Mouse (Mus musculus) stomach, embryonic 16.5 days (tissue): ENCODE measurements at regions not wholly inside any gene's neighbourhood (a gene's known extent, or its start where the extent isn't known, plus 50 kb on each side); places are given as distances from the start of the nearest gene placed in this dataset.

Experiments used
- ATAC-seq: fragments of 200-750 bp; cut with Nextera tagmentation; 2 replicates; pipeline ENCODE4 v1.8.0; 2017; ENCODE audit warnings: moderate number of reproducible peaks, moderate TSS enrichment; ENCODE audit not compliant: insufficient read depth, low FRiP score
- H3K27ac ChIP-seq: fragments of 300-500 bp; sonication (generic); 2 replicates; pipeline ENCODE4 v1.5.1; 2014; ENCODE audit warnings: low read length
- H3K27me3 ChIP-seq: fragments of 300-500 bp; sonication (generic); 2 replicates; pipeline ENCODE4 v1.6.1; 2014; ENCODE audit warnings: low read length, control low read depth, mixed read lengths; ENCODE audit not compliant: control insufficient read depth, insufficient read depth
- H3K36me3 ChIP-seq: fragments of 300-500 bp; sonication (generic); 2 replicates; pipeline ENCODE4 v1.6.1; 2014; ENCODE audit warnings: low read length; ENCODE audit not compliant: control insufficient read depth, insufficient read depth
- H3K4me1 ChIP-seq: fragments of 300-500 bp; sonication (generic); 2 replicates; pipeline ENCODE4 v1.6.1; 2014; ENCODE audit warnings: low read length, control low read depth, mixed read lengths; ENCODE audit not compliant: control insufficient read depth, insufficient read depth
- H3K4me2 ChIP-seq: fragments of 300-500 bp; sonication (generic); 2 replicates; pipeline ENCODE4 v1.6.1; 2014; ENCODE audit warnings: low read depth, low read length, mixed read lengths
- H3K4me3 ChIP-seq: fragments of 300-500 bp; sonication (generic); replicated peaks from 2 replicates; pipeline ENCODE4 v1.5.1; 2014; ENCODE audit warnings: mild to moderate bottlenecking, low read length
- H3K9ac ChIP-seq: fragments of 300-500 bp; sonication (generic); 2 replicates; pipeline ENCODE4 v1.6.1; 2014; ENCODE audit warnings: low read length
- H3K9me3 ChIP-seq: fragments of 300-500 bp; sonication (generic); replicated peaks from 2 replicates; pipeline ENCODE4 v1.6.1; 2016; ENCODE audit warnings: low read length, control low read depth; ENCODE audit not compliant: control insufficient read depth
- WGBS: fragments of 180-500 bp; shearing (Covaris S2); extraction: QIAGEN DNeasy Blood & Tissue Kit; methylation state at CpG from one replicate; pipeline ENCODE4 v1.1.7; 2014; 5-methylcytosine and 5-hydroxymethylcytosine counted together

DNA sequence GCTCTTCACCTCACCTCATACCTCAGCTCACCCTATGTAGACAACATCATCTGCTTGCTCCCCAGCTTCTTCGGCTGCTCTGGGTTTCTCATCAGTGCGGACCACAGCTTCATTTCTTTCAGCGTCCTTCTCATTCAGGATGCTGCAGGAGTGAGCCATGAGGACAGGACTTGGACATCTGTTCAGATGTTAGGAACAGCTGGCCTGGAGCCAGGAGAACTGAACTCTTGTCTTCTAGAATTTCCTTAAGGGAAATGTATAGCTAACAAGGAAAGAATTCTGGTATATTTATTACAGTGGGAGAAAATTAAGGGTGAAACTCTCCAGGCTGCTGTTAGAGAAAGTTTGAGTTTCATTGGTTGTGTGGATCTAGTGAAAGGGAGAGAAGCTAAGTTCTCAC, 167.1 kb downstream of the Drd1 start:
- Histone ChIP-seq H3K4me2 (no peak overlapping the region), H3K4me1 (no peaks in the 10 kb centered on the region), H3K9ac (no peak overlapping the region), H3K4me3 (no peak overlapping the region), H3K9me3 (no peaks in the 10 kb centered on the region), H3K27me3 (no peaks in the 10 kb centered on the region), H3K27ac (no peak overlapping the region), H3K36me3 (no peaks in the 10 kb centered on the region)
- ATAC-seq, result no peak
- 77% methylated on average over 3 of the region's 3 CpGs for WGBS

DNA sequence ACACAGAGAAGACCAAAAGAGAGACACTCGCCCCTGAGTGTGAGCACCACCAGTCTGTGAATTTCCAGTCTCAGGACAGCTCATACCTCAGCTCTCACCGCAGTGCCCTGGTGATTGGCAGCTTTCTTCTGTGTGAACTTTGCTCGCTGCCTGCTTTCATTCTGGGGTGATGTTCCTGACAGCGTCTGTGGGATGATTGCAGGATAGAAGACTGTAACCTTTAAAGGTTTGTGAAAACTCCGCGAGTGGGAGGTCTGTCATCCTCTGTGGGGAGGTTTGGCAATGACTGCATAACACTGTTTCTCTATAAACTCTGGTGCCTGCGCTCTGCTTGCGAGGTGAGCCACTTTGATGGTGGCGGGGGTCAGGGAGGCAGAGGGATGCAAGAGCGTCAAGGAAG, 169.7 kb downstream of the Drd1 start:
- no peaks in the 10 kb centered on the region for H3K27me3 ChIP-seq
- H3K4me2 ChIP-seq, result no peak overlapping the region
- no peak overlapping the region for H3K4me3 ChIP-seq
- ATAC-seq, result no peak
- no peaks in the 10 kb centered on the region for H3K9me3 ChIP-seq
- H3K27ac ChIP-seq, result no peak overlapping the region
- H3K36me3 ChIP-seq, result no peaks in the 10 kb centered on the region
- no peak overlapping the region for H3K9ac ChIP-seq
- H3K4me1 ChIP-seq, result no peaks in the 10 kb centered on the region
- 84% methylated on average over 10 of the region's 10 CpGs for WGBS

DNA sequence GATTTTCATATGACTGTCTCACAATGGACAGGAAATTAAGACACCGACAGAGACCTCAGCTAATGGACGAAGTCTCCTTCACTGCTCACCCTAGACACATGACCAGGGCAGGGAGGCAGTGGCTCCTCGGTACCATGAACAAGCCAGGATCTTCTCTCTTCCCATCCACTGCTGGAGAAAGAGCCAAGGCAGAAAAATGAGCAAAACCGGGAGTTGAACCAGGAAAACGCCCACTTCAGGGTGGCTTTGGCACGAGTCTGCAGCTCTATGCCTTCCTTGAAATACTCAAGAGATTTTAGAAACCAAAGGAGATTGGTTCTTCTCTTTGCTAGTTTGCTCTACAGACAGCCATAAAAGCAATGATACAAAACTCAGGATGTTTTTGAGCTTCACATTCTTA, 172.3 kb downstream of the Drd1 start:
- Histone ChIP-seq H3K36me3 (no peaks in the 10 kb centered on the region), H3K27me3 (no peaks in the 10 kb centered on the region), H3K4me1 (no peaks in the 10 kb centered on the region), H3K4me3 (no peak overlapping the region), H3K4me2 (no peak overlapping the region), H3K9me3 (no peaks in the 10 kb centered on the region), H3K27ac (no peak overlapping the region), H3K9ac (no peak overlapping the region)
- 74% methylated on average over 6 of the region's 6 CpGs for WGBS
- no peak for ATAC-seq

DNA sequence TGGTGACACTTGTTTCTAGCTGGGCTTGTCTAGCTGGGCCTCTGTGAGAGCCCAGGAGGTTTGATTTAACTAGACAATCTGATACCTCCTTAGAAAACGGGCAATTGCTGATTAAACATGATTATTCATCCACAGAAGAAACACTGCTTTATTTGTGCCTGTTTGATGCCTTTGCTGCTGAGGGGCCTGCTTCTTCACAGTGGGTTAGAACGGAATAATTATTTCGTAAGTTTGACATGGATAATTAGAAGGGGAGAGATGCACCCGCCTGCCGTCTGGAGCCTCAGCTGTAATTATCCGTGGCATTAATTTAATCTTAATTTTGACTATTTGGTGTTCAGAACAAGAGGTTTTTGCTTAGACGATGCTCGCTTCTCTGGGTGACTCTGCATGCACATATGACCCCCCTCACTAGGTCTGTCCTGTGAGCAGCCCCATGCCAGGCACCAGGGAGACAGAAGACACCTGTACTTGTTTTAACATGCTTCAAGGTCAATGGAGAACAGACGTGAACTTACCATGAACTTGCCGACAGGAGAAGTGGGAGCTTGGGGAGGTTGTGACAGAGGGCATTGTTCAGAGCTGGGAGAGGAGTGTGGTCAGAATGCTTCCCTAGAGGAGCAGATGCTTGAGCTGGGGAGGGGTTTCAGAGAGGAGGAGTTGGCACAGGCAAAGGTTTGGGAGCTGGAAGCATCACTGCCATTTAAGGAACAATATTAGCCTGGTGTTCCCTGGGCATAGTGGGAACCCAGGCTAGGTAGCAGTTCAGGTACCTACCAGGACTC, 174.8 kb downstream of the Drd1 start:
- Histone ChIP-seq H3K27me3 (no peaks in the 10 kb centered on the region), H3K9ac (no peak overlapping the region), H3K36me3 (no peaks in the 10 kb centered on the region), H3K4me2 (no peak overlapping the region), H3K27ac (no peak overlapping the region), H3K4me1 (no peaks in the 10 kb centered on the region), H3K9me3 (no peaks in the 10 kb centered on the region), H3K4me3 (no peak overlapping the region)
- ATAC-seq, result no peak
- 71% methylated on average over 10 of the region's 10 CpGs for WGBS

DNA sequence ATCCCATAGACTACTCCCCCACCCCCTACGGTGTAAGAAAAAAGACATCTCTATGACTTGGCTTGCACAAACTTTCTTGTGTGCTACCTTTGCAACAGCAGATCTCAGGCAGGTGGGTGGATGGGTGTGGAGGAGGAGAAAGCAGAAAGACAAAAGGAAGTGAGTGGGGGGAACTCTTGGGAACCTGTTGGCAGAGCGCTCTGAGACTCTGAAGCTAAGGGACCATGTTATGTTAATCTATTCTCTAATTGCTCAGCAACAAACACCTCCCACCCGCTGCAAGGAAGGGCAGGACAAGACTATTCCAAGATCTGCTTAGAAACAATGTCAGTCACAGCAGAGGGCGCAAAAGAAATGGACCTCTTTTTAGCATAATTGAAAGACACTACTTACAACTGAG, 180.0 kb downstream of the Drd1 start:
- H3K4me2 ChIP-seq, result no peak overlapping the region
- H3K4me3 ChIP-seq, result no peak overlapping the region
- peaks cover 3% of the 10 kb centered on the region; the same call in 1 of the 2 replicates for H3K9me3 ChIP-seq
- H3K27me3 ChIP-seq, result no peaks in the 10 kb centered on the region
- H3K9ac ChIP-seq, result no peak overlapping the region
- 80% methylated on average over 4 of the region's 4 CpGs for WGBS
- ATAC-seq, result no peak
- no peaks in the 10 kb centered on the region for H3K4me1 ChIP-seq
- no peaks in the 10 kb centered on the region for H3K36me3 ChIP-seq
- no peak overlapping the region for H3K27ac ChIP-seq

DNA sequence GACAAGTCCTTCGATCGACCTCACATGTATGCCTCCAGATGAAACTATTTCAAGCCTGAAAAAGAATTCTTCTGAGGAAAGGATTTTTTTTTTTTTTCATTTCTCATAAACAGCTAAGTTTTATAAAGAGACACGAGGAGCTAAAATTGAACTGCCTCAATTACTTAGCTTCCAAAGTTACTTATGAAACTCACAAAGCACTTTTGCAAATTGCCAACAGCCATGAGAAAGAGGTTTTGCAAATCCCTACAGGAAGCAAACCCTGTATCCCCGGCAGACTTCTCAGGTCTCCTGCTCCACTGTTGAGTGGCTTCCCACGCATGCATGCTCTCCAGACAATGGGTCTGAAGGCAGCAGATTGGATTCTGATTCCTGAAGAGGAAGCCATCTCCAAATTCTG, 190.2 kb downstream of the Drd1 start:
- Histone ChIP-seq H3K4me1 (no peaks in the 10 kb centered on the region), H3K27ac (no peak overlapping the region), H3K9me3 (no peaks in the 10 kb centered on the region), H3K27me3 (no peaks in the 10 kb centered on the region), H3K9ac (no peak overlapping the region), H3K4me3 (no peak overlapping the region), H3K36me3 (no peaks in the 10 kb centered on the region), H3K4me2 (no peak overlapping the region)
- 84% methylated on average over 5 of the region's 5 CpGs for WGBS
- no peak for ATAC-seq

DNA sequence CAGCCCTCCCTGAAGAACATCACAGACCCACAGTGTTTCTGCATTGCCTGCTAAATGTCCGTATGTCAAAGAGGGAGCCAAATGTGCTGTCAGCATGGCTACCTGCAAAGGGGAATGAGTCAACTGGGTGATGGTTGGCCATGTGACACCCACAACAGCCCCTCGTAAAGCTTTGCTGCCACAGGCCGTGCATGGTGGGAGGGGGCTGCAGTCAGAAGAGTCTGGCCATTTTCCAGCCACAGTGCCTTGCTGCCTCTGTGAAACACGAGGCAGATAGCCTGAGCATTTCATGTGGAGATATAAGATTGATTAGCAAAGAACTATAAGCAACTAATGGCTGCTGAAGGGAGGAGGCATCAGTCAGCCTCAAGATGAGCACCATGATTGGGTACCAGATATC, 193.2 kb downstream of the Drd1 start:
- no peak overlapping the region for H3K4me3 ChIP-seq
- no peaks in the 10 kb centered on the region for H3K27me3 ChIP-seq
- H3K9ac ChIP-seq, result no peak overlapping the region
- no peak overlapping the region for H3K27ac ChIP-seq
- H3K9me3 ChIP-seq, result no peaks in the 10 kb centered on the region
- no peak for ATAC-seq
- no peaks in the 10 kb centered on the region for H3K36me3 ChIP-seq
- 39% methylated on average over 4 of the region's 4 CpGs for WGBS
- H3K4me2 ChIP-seq, result no peak overlapping the region
- no peaks in the 10 kb centered on the region for H3K4me1 ChIP-seq

DNA sequence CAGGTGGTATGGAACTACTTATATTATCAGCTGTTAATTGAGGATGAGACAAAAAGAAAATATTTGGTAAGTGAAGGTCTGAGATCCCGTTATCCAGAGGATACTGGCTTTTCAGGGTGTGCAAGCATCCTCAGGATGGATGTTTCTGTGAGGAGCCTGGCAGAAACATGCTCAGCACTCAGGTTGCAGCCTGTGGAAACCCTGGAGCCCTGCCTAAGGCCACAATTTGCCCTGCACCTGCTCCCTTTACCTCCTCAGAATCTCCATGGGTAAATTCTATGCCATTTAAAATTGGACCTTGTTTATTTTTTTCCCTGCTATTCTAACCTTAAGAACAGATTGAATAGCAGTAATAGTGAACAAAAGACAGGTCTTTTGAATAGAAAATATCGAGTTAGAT, 201.3 kb downstream of the Drd1 start:
- Histone ChIP-seq H3K9me3 (no peaks in the 10 kb centered on the region), H3K27ac (no peak overlapping the region), H3K27me3 (no peaks in the 10 kb centered on the region), H3K9ac (no peak overlapping the region), H3K4me3 (no peak overlapping the region), H3K36me3 (no peaks in the 10 kb centered on the region), H3K4me2 (no peak overlapping the region), H3K4me1 (no peaks in the 10 kb centered on the region)
- 61% methylated on average over 2 of the region's 2 CpGs for WGBS
- no peak for ATAC-seq

DNA sequence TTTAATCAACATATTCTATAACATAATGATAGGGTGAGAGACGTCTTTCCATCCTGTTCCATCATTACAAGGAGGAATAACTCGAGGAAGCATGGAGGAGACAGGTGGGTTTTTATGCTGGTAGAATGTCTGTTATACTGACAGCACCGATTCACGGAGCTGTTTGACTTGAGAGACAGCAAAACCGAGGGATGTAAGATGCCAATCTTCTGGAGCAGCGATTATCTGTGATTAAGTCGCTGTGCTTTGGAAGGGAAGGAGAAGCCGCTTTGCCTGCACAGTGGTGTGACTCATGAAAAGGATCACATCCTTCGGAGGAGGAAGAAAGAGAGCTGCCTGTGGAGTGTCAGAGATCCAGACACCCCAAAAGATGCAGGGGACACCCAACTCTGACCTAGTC, 205.4 kb downstream of the Drd1 start:
- Histone ChIP-seq H3K4me3 (no peak overlapping the region), H3K9me3 (no peaks in the 10 kb centered on the region), H3K27ac (no peak overlapping the region), H3K4me1 (no peaks in the 10 kb centered on the region), H3K4me2 (no peak overlapping the region), H3K27me3 (no peaks in the 10 kb centered on the region), H3K36me3 (no peaks in the 10 kb centered on the region), H3K9ac (no peak overlapping the region)
- ATAC-seq, result no peak
- WGBS, result 84% methylated on average over 9 of the region's 9 CpGs
